Mouse (Mus musculus) limb, embryonic 10.5 days (tissue): ENCODE data around the gene Apoc2. TPM values are rescaled to one million over a fixed set of nuclear protein-coding genes. Genes with fewer than 3 reads are reported as not detected.
A peak's percentile ranks its signal among the peaks of the same experiment; 100 is the strongest.
"Not testable (repeated sequence)": the region's sequence is repeated elsewhere in the genome, so short reads cannot be mapped to it uniquely, and the experiment has no call there.

Source experiments
- DNase-seq: peaks from one replicate; pipeline ENCODE4 v3.0.0-alpha.2; 2017; ENCODE audit warnings: low spot score
- H3K27ac ChIP-seq: fragments of 300-500 bp; sonication (generic); 2 replicates; pipeline ENCODE4 v1.5.1; 2016; ENCODE audit warnings: mild to moderate bottlenecking
- H3K27me3 ChIP-seq: fragments of 300-500 bp; sonication (generic); 2 replicates; pipeline ENCODE4 v1.6.1; 2016; ENCODE audit warnings: low read depth, mild to moderate bottlenecking; ENCODE audit not compliant: poor library complexity, severe bottlenecking
- H3K36me3 ChIP-seq: fragments of 300-500 bp; sonication (generic); 2 replicates; pipeline ENCODE4 v1.6.1; 2016; ENCODE audit warnings: mild to moderate bottlenecking, moderate library complexity
- H3K4me1 ChIP-seq: fragments of 300-500 bp; sonication (generic); 2 replicates; pipeline ENCODE4 v1.6.1; 2016
- H3K4me3 ChIP-seq: fragments of 300-500 bp; sonication (generic); 2 replicates; pipeline ENCODE4 v1.5.1; 2016; ENCODE audit warnings: mild to moderate bottlenecking, moderate library complexity
- H3K9me3 ChIP-seq: fragments of 300-500 bp; sonication (generic); replicated peaks from 2 replicates; pipeline ENCODE4 v1.6.1; 2016; ENCODE audit warnings: mild to moderate bottlenecking
- whole genome bisulfite sequencing: fragments of 180-500 bp; shearing (Covaris S2); methylation state at CpG from one replicate; pipeline ENCODE4 v1.1.7; 2016; 5-methylcytosine and 5-hydroxymethylcytosine counted together
- polyA plus RNA-seq: library from polyadenylated mRNA; unstranded; fragments of >200 nt; fragmentation: Nextera tagmentation; extraction: Ambion mirVana; gene quantifications from 2 replicates; pipeline ENCODE4 v1.2.1, GENCODE M21; 2016

Gene Apoc2
- polyA plus RNA-seq, 1 experiment from 2014 or later: 0.28 TPM

DNA sequence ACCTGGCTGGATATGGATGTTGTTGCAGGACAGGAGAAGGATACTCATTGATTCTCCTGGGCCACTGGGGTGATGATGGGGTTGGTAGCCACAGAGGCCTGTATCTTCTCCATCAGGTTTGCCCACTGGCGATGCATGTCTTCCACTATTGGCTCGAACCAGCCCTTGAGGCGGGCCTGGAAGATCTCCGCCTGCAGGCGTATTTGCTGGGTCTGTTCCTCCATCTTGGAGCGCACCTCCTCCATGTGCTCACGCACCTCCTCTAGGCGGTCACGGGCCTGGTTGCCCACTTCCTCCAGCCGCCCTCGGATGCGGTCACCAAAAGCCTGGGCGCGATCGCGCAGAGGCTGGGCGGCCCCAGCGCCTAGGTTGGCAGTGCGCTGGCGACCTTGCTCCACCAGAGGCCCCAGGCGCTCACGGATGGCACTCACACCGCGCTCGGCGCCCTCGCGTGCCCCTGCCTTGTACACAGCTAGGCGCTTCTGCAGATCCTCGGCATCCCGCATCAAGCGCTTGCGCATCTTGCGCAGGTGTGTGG, 18.7 kb upstream of the Apoc2 start:
- no peak overlapping the region for H3K27ac ChIP-seq
- no peaks in the 10 kb centered on the region for H3K27me3 ChIP-seq
- H3K4me3 ChIP-seq: no peak overlapping the region
- DNase-seq: no peak
- peaks cover 47% of the 10 kb centered on the region for H3K4me1 ChIP-seq
- H3K36me3 ChIP-seq: peaks cover 14% of the 10 kb centered on the region
- H3K9me3 ChIP-seq: peaks cover 3% of the 10 kb centered on the region; the same call in 1 of the 2 replicates
- WGBS: 91% methylated on average over 34 of the region's 34 CpGs

DNA sequence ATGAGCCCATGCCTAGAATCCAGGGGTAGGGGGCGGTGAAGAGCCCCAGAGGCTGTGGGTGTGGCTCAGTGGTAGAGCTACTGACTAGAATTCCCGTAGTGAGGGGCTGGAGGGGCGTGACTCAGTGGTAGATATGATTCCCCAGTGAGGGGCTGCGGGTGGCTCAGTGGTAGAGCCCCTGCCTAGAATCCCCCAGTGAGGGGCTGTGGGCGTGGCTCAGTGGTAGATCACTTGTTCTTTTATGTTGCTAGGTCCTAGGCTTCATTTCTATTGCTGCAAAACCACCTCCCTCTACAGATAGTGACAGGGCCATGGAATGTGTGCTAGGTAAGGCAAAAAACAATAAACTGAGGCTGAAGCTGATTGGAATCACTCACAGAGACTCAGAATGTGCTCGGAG, 18.1 kb upstream of the Apoc2 start:
- Histone ChIP-seq H3K36me3 (peaks cover 13% of the 10 kb centered on the region), H3K9me3 (peaks cover 3% of the 10 kb centered on the region; the same call in 1 of the 2 replicates), H3K4me3 (no peak overlapping the region), H3K27me3 (no peaks in the 10 kb centered on the region), H3K4me1 (peaks cover 43% of the 10 kb centered on the region), H3K27ac (no peak overlapping the region)
- 81% methylated on average over 6 of the region's 6 CpGs for WGBS
- no peak for DNase-seq

DNA sequence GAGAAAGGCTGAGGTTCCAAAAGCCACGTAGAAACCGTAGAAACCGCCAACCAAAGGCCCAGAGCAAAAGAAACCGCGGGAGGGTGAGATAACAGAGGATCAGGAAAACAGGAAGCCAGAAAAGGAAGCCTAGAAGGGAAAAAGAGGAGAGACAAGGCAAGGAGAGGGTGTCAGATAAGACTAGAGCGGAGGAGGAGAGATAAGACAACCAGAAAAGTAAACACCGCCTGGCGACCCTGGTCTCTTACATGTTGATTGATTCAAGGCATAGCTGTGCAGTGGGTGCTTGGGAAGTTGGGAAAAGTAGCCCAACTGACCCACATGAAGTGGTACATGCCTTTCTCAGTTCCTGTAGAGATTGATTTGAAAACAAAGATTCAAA, 17.5 kb upstream of the Apoc2 start:
- Histone ChIP-seq H3K4me3 (no peak overlapping the region), H3K27ac (no peak overlapping the region; the same call in 1 of the 2 replicates), H3K9me3 (peaks cover 3% of the 10 kb centered on the region; the same call in 1 of the 2 replicates), H3K27me3 (no peaks in the 10 kb centered on the region), H3K36me3 (peaks cover 13% of the 10 kb centered on the region), H3K4me1 (peaks cover 41% of the 10 kb centered on the region)
- DNase-seq: no peak
- 50% methylated on average over 8 of the region's 8 CpGs for WGBS

DNA sequence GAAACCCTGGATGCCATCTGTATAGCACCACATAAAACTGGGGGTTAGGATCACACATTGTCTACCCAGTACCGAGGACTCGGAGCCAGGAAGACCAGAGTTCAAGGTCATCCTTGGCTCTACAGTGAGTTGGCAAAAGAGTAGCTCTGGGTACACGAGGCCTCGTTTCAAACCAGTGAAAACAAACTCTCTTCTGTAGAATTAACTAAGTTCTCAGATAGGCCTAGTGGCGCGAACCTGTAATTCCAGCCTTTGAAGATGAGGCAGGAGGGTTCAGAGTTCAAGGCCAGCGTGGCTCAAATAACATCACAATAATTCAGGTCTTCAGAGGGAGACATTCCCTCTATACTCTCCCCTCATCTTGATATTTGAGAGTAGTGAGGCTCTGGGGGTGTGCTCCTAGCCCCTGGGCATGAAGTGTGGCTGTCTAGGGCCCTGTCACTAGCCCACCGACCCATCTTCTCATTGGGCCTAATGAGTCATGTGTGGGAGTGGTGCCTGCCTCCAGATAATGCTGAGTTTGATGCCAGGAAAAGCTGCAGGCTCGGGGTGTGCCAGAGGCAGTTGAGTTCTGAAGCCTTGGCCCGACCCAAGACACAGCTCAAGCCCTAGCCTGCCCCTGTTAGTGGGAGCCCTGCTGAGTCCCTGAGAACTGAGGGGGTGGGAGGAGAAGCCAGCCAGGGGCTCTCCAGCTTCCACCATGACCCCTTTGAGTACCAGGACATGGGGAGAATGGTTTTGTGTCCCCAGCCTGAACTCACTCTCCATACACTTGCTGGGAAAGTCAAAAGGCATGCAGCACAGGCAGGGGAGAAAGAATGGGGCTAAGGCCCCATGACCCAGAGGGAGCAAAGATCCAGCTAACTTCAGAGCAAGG, 16.8 kb upstream of the Apoc2 start:
- no peak for DNase-seq
- Histone ChIP-seq H3K27me3 (no peaks in the 10 kb centered on the region), H3K36me3 (peaks cover 13% of the 10 kb centered on the region), H3K9me3 (peaks cover 3% of the 10 kb centered on the region; the same call in 1 of the 2 replicates), H3K4me1 (peaks cover 37% of the 10 kb centered on the region), H3K4me3 (no peak overlapping the region), H3K27ac (peak overlapping the region; percentile 44; the same call in 1 of the 2 replicates)
- WGBS: 88% methylated on average over 10 of the region's 10 CpGs

DNA sequence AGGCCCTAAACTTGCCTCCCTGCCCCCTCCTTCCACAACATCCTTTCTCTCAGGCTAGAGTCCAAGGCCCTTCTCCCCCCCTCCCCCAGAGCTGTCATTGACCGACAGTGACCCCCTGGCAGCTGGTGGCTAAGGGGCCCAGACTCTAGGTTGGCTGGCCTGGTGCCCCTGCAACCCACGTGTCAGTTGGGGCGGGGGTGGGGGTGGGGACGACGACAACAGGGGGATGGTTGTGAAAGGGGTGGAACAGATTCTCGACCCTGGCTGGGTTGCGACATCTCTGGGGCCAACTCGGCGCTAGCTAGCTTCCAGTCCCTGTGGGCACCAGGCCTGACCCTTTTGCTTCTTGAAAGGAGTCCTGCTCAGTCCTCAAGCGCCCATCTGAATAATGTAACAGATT, 15.7 kb upstream of the Apoc2 start:
- peak overlapping the region; percentile 7; the same call in 1 of the 2 replicates for H3K4me3 ChIP-seq
- H3K36me3 ChIP-seq: peaks cover 13% of the 10 kb centered on the region
- H3K27ac ChIP-seq: peak overlapping the region; percentile 75
- H3K27me3 ChIP-seq: no peaks in the 10 kb centered on the region
- no peak for DNase-seq
- 23% methylated on average over 10 of the region's 10 CpGs for WGBS
- peaks cover 3% of the 10 kb centered on the region; the same call in 1 of the 2 replicates for H3K9me3 ChIP-seq
- H3K4me1 ChIP-seq: peaks cover 25% of the 10 kb centered on the region

DNA sequence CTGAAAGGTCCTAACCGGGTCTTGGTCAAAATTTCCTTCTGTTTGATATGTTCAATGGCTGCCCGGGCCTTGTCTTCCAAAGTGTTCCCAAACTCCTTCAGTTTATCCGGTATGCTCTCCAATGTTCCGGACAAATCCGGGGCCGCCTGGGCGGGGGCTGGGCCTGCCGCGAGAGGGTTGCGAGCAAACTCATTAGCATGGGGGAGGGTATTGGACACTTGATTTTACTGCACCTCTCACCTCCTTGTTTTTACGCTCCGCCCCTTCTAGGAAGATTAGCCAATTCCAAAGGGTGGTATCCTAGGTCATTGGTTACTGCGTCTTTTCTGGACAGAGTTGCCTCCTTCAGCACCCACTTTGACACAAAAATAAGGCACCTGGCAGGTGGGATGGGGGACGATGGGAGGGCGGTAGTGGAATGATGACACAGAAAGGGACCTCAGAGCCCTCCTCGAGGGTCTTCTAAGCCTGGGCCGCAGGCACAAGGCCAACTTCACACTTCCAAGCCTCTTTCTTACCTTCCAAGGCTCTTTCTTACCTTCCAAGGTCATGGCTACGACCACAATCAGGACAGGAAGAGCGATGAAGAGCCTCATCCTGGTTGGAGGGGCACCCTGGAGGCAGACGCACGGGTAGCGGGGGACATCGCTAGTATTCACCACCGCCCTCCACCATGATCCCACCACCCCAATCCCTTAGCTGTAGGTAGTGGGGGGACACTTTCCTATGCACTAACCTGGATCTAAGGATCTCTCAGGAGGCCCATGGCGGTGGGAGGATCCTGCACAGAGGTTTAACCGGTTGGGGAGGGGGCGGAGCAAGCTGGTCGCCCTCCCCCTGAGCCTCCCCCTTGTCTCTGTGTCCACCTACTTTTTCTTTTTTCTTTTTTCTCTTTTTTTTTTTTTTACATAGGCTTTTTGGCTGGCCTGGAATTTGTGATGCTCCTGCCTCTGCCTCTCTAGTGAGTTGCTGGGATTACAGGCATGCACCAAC, 14.4 kb upstream of the Apoc2 start, which contains the start of gene Apoc1:
Apoc1 (minus strand) TSS at position 788 of the 993 bp plus-strand sequence.
- H3K4me1 ChIP-seq: peaks cover 18% of the 10 kb centered on the region
- 36% methylated on average over 28 of the region's 28 CpGs for WGBS
- no peaks in the 10 kb centered on the region for H3K27me3 ChIP-seq
- H3K9me3 ChIP-seq: peaks cover 3% of the 10 kb centered on the region; the same call in 1 of the 2 replicates
- H3K27ac ChIP-seq: peak within 1 kb of the TSS; percentile 75
- peaks cover 13% of the 10 kb centered on the region for H3K36me3 ChIP-seq
- no peak for DNase-seq
- peak within 1 kb of the TSS; percentile 14; the same call in 1 of the 2 replicates for H3K4me3 ChIP-seq

DNA sequence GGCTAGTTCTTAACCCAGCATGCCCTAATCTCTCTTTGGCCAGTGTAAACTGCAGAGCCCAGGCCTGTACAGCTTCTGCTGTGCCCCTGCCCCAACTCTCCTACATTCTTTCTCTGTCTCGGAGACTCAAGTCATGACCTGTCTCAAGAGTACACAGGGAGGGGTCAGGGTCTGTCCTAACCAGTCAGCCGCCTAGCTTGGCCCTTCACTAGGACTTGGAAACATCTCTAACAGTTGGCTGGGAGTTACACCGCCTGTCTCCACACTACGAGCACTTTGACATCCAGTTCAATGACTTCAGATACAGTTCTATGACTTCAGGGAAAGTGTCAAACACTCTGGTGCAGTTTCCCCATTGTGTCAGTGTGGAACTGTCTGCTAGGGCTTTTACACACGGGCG, 13.7 kb upstream of the Apoc2 start:
- Histone ChIP-seq H3K4me1 (peaks cover 23% of the 10 kb centered on the region), H3K27me3 (no peaks in the 10 kb centered on the region), H3K36me3 (peaks cover 7% of the 10 kb centered on the region), H3K9me3 (no peaks in the 10 kb centered on the region), H3K27ac (no peak overlapping the region), H3K4me3 (0 out of 2 replicates have a peak overlapping the region, but pooled peaks have one; percentile 14)
- WGBS: 75% methylated on average over 6 of the region's 6 CpGs
- DNase-seq: no peak

DNA sequence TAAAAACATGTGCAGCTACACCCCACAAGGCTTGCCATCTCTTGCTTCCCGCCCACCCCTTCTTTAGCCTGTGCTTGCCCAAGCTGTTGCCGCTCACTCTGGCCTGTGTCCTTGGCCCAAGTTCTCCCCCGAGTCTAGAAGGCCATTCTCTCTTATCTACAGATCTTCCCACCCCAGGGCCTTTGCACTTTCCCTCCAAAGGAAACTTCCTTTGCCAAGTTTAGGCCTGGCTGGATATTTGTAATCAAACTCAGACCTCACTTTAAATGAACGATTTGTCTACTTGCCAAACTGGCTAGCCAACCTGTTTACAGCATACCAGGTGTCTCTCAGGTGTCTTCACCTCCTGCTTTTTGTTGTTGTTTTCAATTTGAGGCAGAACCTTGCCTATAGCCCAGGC, 13.1 kb upstream of the Apoc2 start:
- H3K4me3 ChIP-seq: no peak overlapping the region
- no peak overlapping the region for H3K27ac ChIP-seq
- peaks cover 23% of the 10 kb centered on the region for H3K4me1 ChIP-seq
- 91% methylated on average over 4 of the region's 4 CpGs for WGBS
- H3K36me3 ChIP-seq: peaks cover 1% of the 10 kb centered on the region; the same call in 1 of the 2 replicates
- H3K27me3 ChIP-seq: no peaks in the 10 kb centered on the region
- no peak for DNase-seq
- H3K9me3 ChIP-seq: no peaks in the 10 kb centered on the region

DNA sequence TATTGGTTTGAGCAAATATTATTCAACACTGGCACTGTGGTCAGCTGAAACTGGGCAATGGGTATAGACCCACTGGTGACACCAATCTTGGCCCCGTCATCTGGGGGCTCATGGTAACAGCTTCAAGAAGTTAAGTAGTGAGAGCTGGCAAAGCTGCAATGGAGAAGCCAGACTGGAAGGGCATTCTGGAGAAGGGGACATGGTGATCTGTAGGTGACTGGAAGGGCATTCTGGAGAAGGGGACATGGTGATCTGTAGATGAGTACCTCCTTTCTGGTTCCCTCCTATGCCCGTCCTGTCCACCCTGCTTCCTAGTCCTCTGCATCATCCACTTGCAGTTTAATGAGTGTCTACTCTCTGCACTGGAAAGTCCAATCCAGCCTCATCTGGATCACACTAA, 10.9 kb upstream of the Apoc2 start:
- Histone ChIP-seq H3K9me3 (no peaks in the 10 kb centered on the region), H3K27ac (no peak overlapping the region), H3K36me3 (no peaks in the 10 kb centered on the region), H3K4me1 (peaks cover 22% of the 10 kb centered on the region), H3K4me3 (no peak overlapping the region), H3K27me3 (no peaks in the 10 kb centered on the region)
- WGBS: 94% methylated on average over 2 of the region's 2 CpGs
- no peak for DNase-seq

DNA sequence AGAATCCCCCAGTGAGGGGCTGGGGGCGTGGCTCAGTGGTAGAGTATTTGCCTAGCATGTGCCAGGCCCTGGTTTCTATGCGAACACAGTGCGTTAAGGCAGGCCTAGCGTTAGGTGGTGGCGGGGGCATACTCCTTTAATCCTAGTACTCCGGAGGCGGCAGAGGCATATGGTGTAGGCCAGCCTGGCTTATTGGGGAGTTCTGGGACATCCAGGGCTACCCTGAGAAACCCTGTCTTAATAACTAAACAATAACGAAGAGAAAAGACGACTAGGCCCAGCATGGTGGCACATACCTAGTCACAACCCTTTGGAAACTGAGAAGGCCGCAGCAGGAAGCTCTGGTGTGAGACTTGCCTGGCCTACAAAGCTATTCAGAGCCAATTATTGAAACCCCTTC, 10.4 kb upstream of the Apoc2 start:
- DNase-seq: no peak
- Histone ChIP-seq H3K36me3 (no peaks in the 10 kb centered on the region), H3K27me3 (no peaks in the 10 kb centered on the region), H3K27ac (no peak overlapping the region), H3K9me3 (no peaks in the 10 kb centered on the region), H3K4me1 (peaks cover 17% of the 10 kb centered on the region), H3K4me3 (no peak overlapping the region)
- 93% methylated on average over 10 of the region's 10 CpGs for WGBS

DNA sequence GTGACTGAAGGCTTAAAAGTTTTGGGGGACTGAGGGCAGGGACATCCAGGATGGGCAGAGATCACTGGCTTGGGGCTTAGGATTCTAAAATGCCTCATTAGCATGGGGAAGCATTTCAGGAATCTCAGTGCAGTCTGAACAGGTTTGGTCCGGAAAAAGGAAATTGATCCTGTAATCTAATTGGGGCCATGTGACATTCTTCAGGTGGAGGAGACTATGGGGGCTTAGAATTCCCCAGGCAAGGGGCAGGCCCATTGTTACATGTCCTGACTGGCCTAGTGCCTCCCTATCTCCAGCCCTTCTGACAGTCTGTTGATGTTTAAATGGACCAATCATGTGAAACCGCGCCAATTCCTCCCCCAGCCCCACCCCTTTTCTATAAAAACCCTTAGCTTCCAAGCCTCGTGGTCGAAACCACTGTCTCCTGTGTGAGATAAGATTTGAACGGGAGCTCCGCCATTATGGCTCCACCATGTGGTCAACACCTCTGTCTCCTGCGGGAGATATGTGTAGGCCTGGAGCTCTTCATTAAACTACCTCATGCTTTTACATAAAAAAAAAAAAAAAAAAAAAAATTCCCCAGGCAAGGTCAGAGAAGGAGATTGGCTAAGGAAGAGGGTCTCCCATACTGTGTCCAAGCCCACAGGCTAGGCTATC, 9.3 kb upstream of the Apoc2 start:
- not testable (repeated sequence) for H3K27me3 ChIP-seq, DNase-seq, H3K9me3 ChIP-seq, H3K4me3 ChIP-seq, H3K4me1 ChIP-seq, H3K36me3 ChIP-seq
- peak overlapping the region; percentile 53; the same call in 1 of the 2 replicates for H3K27ac ChIP-seq
- 70% methylated on average over 8 of the region's 8 CpGs for WGBS

DNA sequence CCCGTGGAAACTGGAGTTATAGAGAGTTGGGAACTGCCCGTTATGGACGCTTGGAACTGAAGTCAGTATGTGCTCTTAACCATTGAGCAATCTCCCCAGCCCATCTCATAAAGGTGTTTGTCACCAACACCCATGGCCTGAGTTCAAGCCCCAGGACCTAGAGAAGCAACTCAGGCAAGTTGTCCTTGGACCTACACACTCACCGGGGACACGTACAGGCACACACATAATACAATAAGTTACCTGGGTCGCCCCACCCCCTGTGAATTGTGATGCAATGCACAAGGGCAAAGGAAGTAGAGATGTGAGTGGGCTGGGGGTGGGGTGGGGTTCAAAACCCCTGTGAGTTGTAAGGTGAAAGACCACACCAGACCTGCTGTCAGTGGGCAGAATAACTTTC, 8.8 kb upstream of the Apoc2 start:
- no peak for DNase-seq
- Histone ChIP-seq H3K27me3 (no peaks in the 10 kb centered on the region), H3K27ac (peak overlapping the region; percentile 53; the same call in 1 of the 2 replicates), H3K4me1 (peaks cover 5% of the 10 kb centered on the region; the same call in 1 of the 2 replicates), H3K4me3 (no peak overlapping the region), H3K36me3 (no peaks in the 10 kb centered on the region), H3K9me3 (no peaks in the 10 kb centered on the region)
- 88% methylated on average over 6 of the region's 6 CpGs for WGBS
